Comparison of ENCODE assay signal across 10 mouse cellular contexts in the genomic region with DNA sequence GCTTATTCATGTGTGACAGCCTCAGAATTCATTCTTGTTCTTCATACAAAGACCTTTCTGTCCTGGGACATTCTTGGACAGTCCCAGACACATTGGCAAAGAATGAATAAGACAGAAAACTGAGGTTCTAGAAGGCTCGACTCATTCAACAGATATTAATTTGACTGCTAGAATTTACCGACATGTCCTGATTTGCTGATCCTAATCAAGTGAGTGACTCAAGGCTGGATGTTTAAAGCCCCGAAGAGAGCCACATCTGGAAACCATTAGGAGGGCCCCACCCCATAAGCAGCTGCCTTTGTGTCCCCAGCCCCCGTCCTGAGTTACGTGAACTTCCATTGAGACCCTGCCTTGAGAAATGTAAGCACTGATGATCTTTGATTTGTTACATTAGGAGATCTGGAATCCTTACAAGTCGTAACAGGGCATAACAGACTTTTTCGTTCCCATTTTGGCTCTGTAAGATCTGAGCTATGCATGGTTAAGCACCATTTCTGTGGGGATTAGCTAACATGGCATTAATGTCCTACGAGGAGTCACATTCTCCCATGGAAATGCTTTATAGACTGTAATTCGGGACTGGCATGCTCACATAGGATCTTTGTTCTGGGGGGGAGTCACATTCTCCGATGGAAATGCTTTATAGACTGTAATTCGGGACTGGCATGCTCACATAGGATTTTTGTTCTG.
DNase-seq lines count a peak whose midpoint lies in the region; ATAC-seq lines count a peak whose summit lies in the region.
"Had no signal": no experiment of that assay in that cellular context is flagged by ENCODE, and none has a peak within 500 bp of the region (broad histone marks: within the 10 kb centered on the region; RNA-seq: fewer than 3 reads in every experiment).

No protein-coding gene starts in this region.

- no peak for DNase-seq in kidney, adult 18-20 months
- peak; percentile 79 for DNase-seq in NIH3T3 (ENCODE audit: low read depth)
- no peak for DNase-seq in layer of hippocampus, postnatal 10 days (ENCODE audit: low spot score in 2 of 2)
- no peak for DNase-seq in right cerebral cortex, adult 2 months (ENCODE audit: low spot score in 2 of 2)
- DNase-seq in heart, postnatal 4 days: no peak
- DNase-seq: kidney, postnatal 36 days had no signal

- H3K27me3 ChIP-seq in kidney, embryonic 16.5 days (ENCODE audit: insufficient read depth, low read length): no peaks in the 10 kb centered on the region
- no peaks in the 10 kb centered on the region for H3K27me3 ChIP-seq in embryonic facial prominence, embryonic 12.5 days
- no peaks in the 10 kb centered on the region for H3K27me3 ChIP-seq in limb, embryonic 15.5 days
- H3K27me3 ChIP-seq: neural tube, embryonic 13.5 days had no signal

- H3K36me3 ChIP-seq in kidney, embryonic 16.5 days (ENCODE audit: insufficient read depth, low read length): no peaks in the 10 kb centered on the region
- no peaks in the 10 kb centered on the region for H3K36me3 ChIP-seq in embryonic facial prominence, embryonic 12.5 days
- H3K36me3 ChIP-seq in limb, embryonic 15.5 days: no peaks in the 10 kb centered on the region
- H3K36me3 ChIP-seq: neural tube, embryonic 13.5 days had no signal

- H3K9ac ChIP-seq in kidney, embryonic 16.5 days (replicated peaks; ENCODE audit: low read length): no peak overlapping the region
- no peak overlapping the region for H3K9ac ChIP-seq in embryonic facial prominence, embryonic 12.5 days
- H3K9ac ChIP-seq in limb, embryonic 15.5 days: no peak overlapping the region
- H3K9ac ChIP-seq: neural tube, embryonic 13.5 days had no signal

- H3K9me3 ChIP-seq in kidney, embryonic 16.5 days (ENCODE audit: low read length): no peaks in the 10 kb centered on the region
- H3K9me3 ChIP-seq in embryonic facial prominence, embryonic 12.5 days: no peaks in the 10 kb centered on the region
- H3K9me3 ChIP-seq in limb, embryonic 15.5 days: no peaks in the 10 kb centered on the region
- H3K9me3 ChIP-seq: neural tube, embryonic 13.5 days had no signal

- peaks cover 15% of the 10 kb centered on the region for H3K4me1 ChIP-seq in kidney, embryonic 16.5 days (ENCODE audit: insufficient read depth, low read length)
- H3K4me1 ChIP-seq in embryonic facial prominence, embryonic 12.5 days: peaks cover 22% of the 10 kb centered on the region
- H3K4me1 ChIP-seq in limb, embryonic 15.5 days: peaks cover 22% of the 10 kb centered on the region; the same call in 1 of the 2 replicates

- no peak for ATAC-seq in kidney, embryonic 16.5 days (ENCODE audit: low FRiP score, low TSS enrichment)
- peak; percentile 64 for ATAC-seq in embryonic facial prominence, embryonic 12.5 days (ENCODE audit: insufficient number of reproducible peaks, insufficient read depth, low FRiP score, low TSS enrichment)
- ATAC-seq in limb, embryonic 15.5 days (ENCODE audit: insufficient number of reproducible peaks, low FRiP score, low TSS enrichment, low read depth): no peak

- 0 out of 2 replicates have a peak overlapping the region, but pooled peaks have one; percentile 4 for H3K4me2 ChIP-seq in kidney, embryonic 16.5 days (replicated peaks; ENCODE audit: low read depth, low read length)
- H3K4me2 ChIP-seq in embryonic facial prominence, embryonic 12.5 days (replicated peaks): no peak overlapping the region
- no peak overlapping the region for H3K4me2 ChIP-seq in limb, embryonic 15.5 days
- H3K4me2 ChIP-seq: neural tube, embryonic 13.5 days had no signal

- peak overlapping the region; percentile 45; the same call in 1 of the 2 replicates for H3K27ac ChIP-seq in kidney, embryonic 16.5 days (ENCODE audit: low read length)
- H3K27ac ChIP-seq in embryonic facial prominence, embryonic 12.5 days: peak overlapping the region; percentile 76
- peak overlapping the region; percentile 43; the same call in 1 of the 2 replicates for H3K27ac ChIP-seq in limb, embryonic 15.5 days
- H3K27ac ChIP-seq: neural tube, embryonic 13.5 days had no signal

- no peak overlapping the region for H3K4me3 ChIP-seq in kidney, embryonic 16.5 days (ENCODE audit: low read length)
- no peak overlapping the region for H3K4me3 ChIP-seq in embryonic facial prominence, embryonic 12.5 days
- H3K4me3 ChIP-seq in limb, embryonic 15.5 days: no peak overlapping the region
- H3K4me3 ChIP-seq: neural tube, embryonic 13.5 days had no signal

- 34% methylated on average over 11 of the region's 11 CpGs for WGBS in kidney, embryonic 16.5 days
- 21% methylated on average over 11 of the region's 11 CpGs for WGBS in embryonic facial prominence, embryonic 12.5 days
- WGBS in limb, embryonic 15.5 days: 8% methylated on average over 11 of the region's 11 CpGs
